Mouse (Mus musculus) kidney, embryonic 16.5 days (tissue): ENCODE measurements around the gene B3galt5. TPM values are rescaled to one million over a fixed set of nuclear protein-coding genes. Genes with fewer than 3 reads are reported as not detected.

Experiments
- ATAC-seq: fragments of 200-750 bp; cut with Nextera tagmentation; 2 replicates; pipeline ENCODE4 v1.8.0; 2017; ENCODE audit warnings: moderate TSS enrichment; ENCODE audit not compliant: low FRiP score, low TSS enrichment
- H3K27ac ChIP-seq: fragments of 300-500 bp; sonication (generic); 2 replicates; pipeline ENCODE4 v1.5.1; 2014; ENCODE audit warnings: low read length
- H3K27me3 ChIP-seq: fragments of 300-500 bp; sonication (generic); 2 replicates; pipeline ENCODE4 v1.6.1; 2014; ENCODE audit warnings: low read length, control low read depth, mixed read lengths; ENCODE audit not compliant: insufficient read depth
- H3K36me3 ChIP-seq: fragments of 300-500 bp; sonication (generic); 2 replicates; pipeline ENCODE4 v1.6.1; 2014; ENCODE audit warnings: low read length, control low read depth, mixed read lengths; ENCODE audit not compliant: insufficient read depth
- H3K4me1 ChIP-seq: fragments of 300-500 bp; sonication (generic); 2 replicates; pipeline ENCODE4 v1.6.1; 2014; ENCODE audit warnings: low read length, control low read depth, mixed read lengths; ENCODE audit not compliant: insufficient read depth
- H3K4me2 ChIP-seq: fragments of 300-500 bp; sonication (generic); replicated peaks from 2 replicates; pipeline ENCODE4 v1.6.1; 2014; ENCODE audit warnings: low read depth, low read length
- H3K4me3 ChIP-seq: fragments of 300-500 bp; sonication (generic); 2 replicates; pipeline ENCODE4 v1.5.1; 2014; ENCODE audit warnings: mild to moderate bottlenecking, low read length
- H3K9ac ChIP-seq: fragments of 300-500 bp; sonication (generic); replicated peaks from 2 replicates; pipeline ENCODE4 v1.6.1; 2014; ENCODE audit warnings: low read length
- H3K9me3 ChIP-seq: fragments of 300-500 bp; sonication (generic); 2 replicates; pipeline ENCODE4 v1.6.1; 2016; ENCODE audit warnings: low read length, control low read depth
- WGBS: fragments of 180-500 bp; shearing (Covaris S2); extraction: QIAGEN DNeasy Blood & Tissue Kit; methylation state at CpG from one replicate; pipeline ENCODE4 v1.1.7; 2014; 5-methylcytosine and 5-hydroxymethylcytosine counted together
- polyA plus RNA-seq: library from polyadenylated mRNA; unstranded; fragments of >200 nt; fragmentation: Nextera tagmentation; extraction: Ambion mirVana; gene quantifications from 2 replicates; pipeline ENCODE4 v1.2.1, GENCODE M21; 2015

The B3galt5 gene
- polyA plus RNA-seq, 1 experiment from 2014 or later, result 3.8 TPM

- no peaks in the 10 kb centered on the region for H3K27me3 ChIP-seq
- H3K4me3 ChIP-seq, result no peak overlapping the region
- H3K9ac ChIP-seq, result no peak overlapping the region
- 70% methylated on average over 9 of the region's 9 CpGs for WGBS
- no peaks in the 10 kb centered on the region for H3K36me3 ChIP-seq
- H3K27ac ChIP-seq, result no peak overlapping the region
- no peaks in the 10 kb centered on the region for H3K4me1 ChIP-seq
- ATAC-seq, result no peak
- H3K9me3 ChIP-seq, result no peaks in the 10 kb centered on the region
- H3K4me2 ChIP-seq, result no peak overlapping the region
These were observed 56.3 kb downstream of the B3galt5 start for GRCm38 (mm10) chr16:96291885-96292284.

- no peaks in the 10 kb centered on the region for H3K36me3 ChIP-seq
- H3K27me3 ChIP-seq, result no peaks in the 10 kb centered on the region
- no peak overlapping the region for H3K4me3 ChIP-seq
- H3K4me1 ChIP-seq, result no peaks in the 10 kb centered on the region
- H3K9me3 ChIP-seq, result no peaks in the 10 kb centered on the region
- 0 out of 2 replicates have a peak, but pooled peaks have one; percentile 19 for ATAC-seq
- H3K4me2 ChIP-seq, result no peak overlapping the region
- H3K9ac ChIP-seq, result no peak overlapping the region
- no peak overlapping the region for H3K27ac ChIP-seq
- WGBS, result 53% methylated on average over 15 of the region's 15 CpGs
These were observed 57.1 kb downstream of the B3galt5 start for GRCm38 (mm10) chr16:96292530-96293173.

GRCm38 (mm10) chr16:96298075-96298474, 62.5 kb downstream of the B3galt5 start:
- Histone ChIP-seq H3K4me3 (no peak overlapping the region), H3K4me2 (no peak overlapping the region), H3K9me3 (no peaks in the 10 kb centered on the region), H3K4me1 (no peaks in the 10 kb centered on the region), H3K9ac (no peak overlapping the region), H3K27me3 (no peaks in the 10 kb centered on the region), H3K27ac (no peak overlapping the region), H3K36me3 (no peaks in the 10 kb centered on the region)
- peak; percentile 85 for ATAC-seq

- Histone ChIP-seq H3K9me3 (no peaks in the 10 kb centered on the region), H3K4me3 (no peak overlapping the region), H3K9ac (no peak overlapping the region), H3K4me2 (no peak overlapping the region), H3K4me1 (no peaks in the 10 kb centered on the region), H3K27ac (no peak overlapping the region), H3K27me3 (no peaks in the 10 kb centered on the region), H3K36me3 (no peaks in the 10 kb centered on the region)
- no peak for ATAC-seq
- 59% methylated on average over 3 of the region's 3 CpGs for WGBS
These were observed 63.0 kb downstream of the B3galt5 start for GRCm38 (mm10) chr16:96298574-96298973.

- Histone ChIP-seq H3K27ac (no peak overlapping the region), H3K9ac (no peak overlapping the region), H3K9me3 (no peaks in the 10 kb centered on the region), H3K36me3 (no peaks in the 10 kb centered on the region), H3K4me2 (no peak overlapping the region), H3K4me3 (no peak overlapping the region), H3K4me1 (no peaks in the 10 kb centered on the region), H3K27me3 (no peaks in the 10 kb centered on the region)
- WGBS, result 88% methylated on average over 4 of the region's 4 CpGs
- no peak for ATAC-seq
These were observed 67.8 kb downstream of the B3galt5 start for GRCm38 (mm10) chr16:96303356-96303755.

- H3K4me2 ChIP-seq, result no peak overlapping the region
- H3K9ac ChIP-seq, result no peak overlapping the region
- ATAC-seq, result no peak
- H3K4me1 ChIP-seq, result no peaks in the 10 kb centered on the region
- no peak overlapping the region for H3K27ac ChIP-seq
- H3K36me3 ChIP-seq, result no peaks in the 10 kb centered on the region
- no peaks in the 10 kb centered on the region for H3K9me3 ChIP-seq
- H3K4me3 ChIP-seq, result no peak overlapping the region
- H3K27me3 ChIP-seq, result no peaks in the 10 kb centered on the region
These were observed 68.8 kb downstream of the B3galt5 start for GRCm38 (mm10) chr16:96304438-96304837.

GRCm38 (mm10) chr16:96306905-96307304, 71.3 kb downstream of the B3galt5 start:
- no peaks in the 10 kb centered on the region for H3K36me3 ChIP-seq
- no peak overlapping the region for H3K27ac ChIP-seq
- no peak overlapping the region for H3K9ac ChIP-seq
- H3K27me3 ChIP-seq, result no peaks in the 10 kb centered on the region
- H3K4me2 ChIP-seq, result no peak overlapping the region
- ATAC-seq, result no peak
- H3K4me3 ChIP-seq, result no peak overlapping the region
- no peaks in the 10 kb centered on the region for H3K9me3 ChIP-seq
- no peaks in the 10 kb centered on the region for H3K4me1 ChIP-seq
- 54% methylated on average over 4 of the region's 4 CpGs for WGBS

- no peaks in the 10 kb centered on the region for H3K36me3 ChIP-seq
- ATAC-seq, result no peak
- no peak overlapping the region for H3K4me2 ChIP-seq
- no peak overlapping the region for H3K9ac ChIP-seq
- H3K27ac ChIP-seq, result no peak overlapping the region
- no peak overlapping the region for H3K4me3 ChIP-seq
- WGBS, result 85% methylated on average over 8 of the region's 8 CpGs
- H3K27me3 ChIP-seq, result no peaks in the 10 kb centered on the region
- H3K4me1 ChIP-seq, result peaks cover 4% of the 10 kb centered on the region; the same call in 1 of the 2 replicates
- no peaks in the 10 kb centered on the region for H3K9me3 ChIP-seq
These were observed 82.2 kb downstream of the B3galt5 start for GRCm38 (mm10) chr16:96317803-96318202.

- Histone ChIP-seq H3K4me3 (no peak overlapping the region), H3K9me3 (no peaks in the 10 kb centered on the region), H3K27ac (no peak overlapping the region), H3K4me2 (no peak overlapping the region), H3K9ac (no peak overlapping the region), H3K27me3 (no peaks in the 10 kb centered on the region), H3K36me3 (no peaks in the 10 kb centered on the region), H3K4me1 (peaks cover 18% of the 10 kb centered on the region)
- WGBS, result 85% methylated on average over 1 of the region's 1 CpGs
- ATAC-seq, result peak; percentile 46; the same call in 1 of the 2 replicates
These were observed 87.1 kb downstream of the B3galt5 start for GRCm38 (mm10) chr16:96322739-96323138.

- no peaks in the 10 kb centered on the region for H3K36me3 ChIP-seq
- peak overlapping the region; percentile 51; the same call in 1 of the 2 replicates for H3K27ac ChIP-seq
- H3K4me3 ChIP-seq, result no peak overlapping the region
- no peak overlapping the region for H3K9ac ChIP-seq
- H3K27me3 ChIP-seq, result no peaks in the 10 kb centered on the region
- WGBS, result 72% methylated on average over 4 of the region's 4 CpGs
- H3K4me2 ChIP-seq, result no peak overlapping the region
- H3K4me1 ChIP-seq, result peaks cover 14% of the 10 kb centered on the region
- no peaks in the 10 kb centered on the region for H3K9me3 ChIP-seq
- ATAC-seq, result peak; percentile 79
These were observed 87.6 kb downstream of the B3galt5 start for GRCm38 (mm10) chr16:96323166-96323565.
